Mouse (Mus musculus): ENCODE measurements around the gene Tuba1c.
"Not testable (repeated sequence)": the region's sequence is repeated elsewhere in the genome, so short reads cannot be mapped to it uniquely, and the experiment has no call there.

The Tuba1c gene

GRCm38 (mm10) chr15:99053373-99053772 lies 23.7 kb downstream of the Tuba1c start:
- in situ Hi-C loops (cut with MboI, MseI) = loop anchor here in 1 of 2 experiments (10.0 kb wide), 1 partner anchor 61 kb away; no protein-coding TSS in a partner anchor

GRCm38 (mm10) chr15:99055040-99055439 lies 25.3 kb downstream of the Tuba1c start, which contains the start of gene Prph:
Gene Prph, plus strand, starts transcription at chr15:99055174.
- in situ Hi-C loops (cut with MboI, MseI) = loop anchor here (5.0 to 10.0 kb wide), 2 partner anchors 60 to 72 kb away; partner anchors contain the start of gene Spats2 (in 1 of the 2)

- in situ Hi-C loops (cut with MboI, MseI) = loop anchor here (5.0 to 10.0 kb wide), 2 partner anchors 59 to 72 kb away; partner anchors contain the start of gene Spats2 (in 1 of the 2)
Observed at GRCm38 (mm10) chr15:99055511-99055961, 25.8 kb downstream of the Tuba1c start.

- in situ Hi-C loops (cut with MboI, MseI) = loop anchor here (5.0 to 10.0 kb wide), 2 partner anchors 58 to 71 kb away; partner anchors contain the start of gene Spats2 (in 1 of the 2)
Observed at GRCm38 (mm10) chr15:99056332-99056731, 26.6 kb downstream of the Tuba1c start.

- in situ Hi-C loops (cut with MboI, MseI) = no loop called here
Observed at GRCm38 (mm10) chr15:99065557-99066165, 36.0 kb downstream of the Tuba1c start.

GRCm38 (mm10) chr15:99071988-99072387 lies 42.3 kb downstream of the Tuba1c start:
- in situ Hi-C loops (cut with MboI, MseI) = no loop called here

GRCm38 (mm10) chr15:99074019-99074599 lies 44.4 kb downstream of the Tuba1c start, which contains the start of gene Troap:
Gene Troap, plus strand, starts transcription at chr15:99074575.
- in situ Hi-C loops (cut with MboI, MseI) = no loop called here

- in situ Hi-C loops (cut with MboI, MseI) = no loop called here
Observed at GRCm38 (mm10) chr15:99074600-99075333, 45.1 kb downstream of the Tuba1c start.

GRCm38 (mm10) chr15:99076011-99076410 lies 46.3 kb downstream of the Tuba1c start:
- in situ Hi-C loops (cut with MboI, MseI) = not testable (repeated sequence)

GRCm38 (mm10) chr15:99078181-99078910 lies 48.7 kb downstream of the Tuba1c start:
- in situ Hi-C loops (cut with MboI, MseI) = no loop called here

- in situ Hi-C loops (cut with MboI, MseI) = no loop called here
Observed at GRCm38 (mm10) chr15:99079804-99080203, 50.1 kb downstream of the Tuba1c start.

- in situ Hi-C loops (cut with MboI, MseI) = no loop called here
Observed at GRCm38 (mm10) chr15:99082322-99082721, 52.6 kb downstream of the Tuba1c start.

GRCm38 (mm10) chr15:99082840-99083239 lies 53.1 kb downstream of the Tuba1c start:
- in situ Hi-C loops (cut with MboI, MseI) = no loop called here

- in situ Hi-C loops (cut with MboI, MseI) = no loop called here
Observed at GRCm38 (mm10) chr15:99083258-99083657, 53.6 kb downstream of the Tuba1c start.

- in situ Hi-C loops (cut with MboI, MseI) = no loop called here
Observed at GRCm38 (mm10) chr15:99083867-99084557, 54.3 kb downstream of the Tuba1c start.

GRCm38 (mm10) chr15:99084618-99085017 lies 54.9 kb downstream of the Tuba1c start:
- in situ Hi-C loops (cut with MboI, MseI) = loop anchor here in 1 of 2 experiments (5.0 kb wide), 1 partner anchor 43 kb away; the partner anchor contains the start of gene Spats2

GRCm38 (mm10) chr15:99085997-99086396 lies 56.3 kb downstream of the Tuba1c start:
- in situ Hi-C loops (cut with MboI, MseI) = loop anchor here in 1 of 2 experiments (5.0 kb wide), 1 partner anchor 41 kb away; the partner anchor contains the start of gene Spats2

- in situ Hi-C loops (cut with MboI, MseI) = loop anchor here in 1 of 2 experiments (5.0 kb wide), 1 partner anchor 40 kb away; the partner anchor contains the start of gene Spats2
Observed at GRCm38 (mm10) chr15:99087253-99088075, 57.8 kb downstream of the Tuba1c start, which contains the start of gene C1ql4. Gene C1ql4, minus strand, starts transcription at chr15:99087817.
